Mouse (Mus musculus) G1E-ER4 (cell line): ENCODE data around the gene Lrrtm4. TPM values are rescaled to one million over a fixed set of nuclear protein-coding genes. Genes with fewer than 3 reads are reported as not detected.

ENCODE experiments used
- GATA1 ChIP-seq: IDR thresholded peaks from one replicate; pipeline ENCODE4 v1.8.0; 2012; ENCODE audit warnings: low read length, inconsistent platforms
- polyA plus RNA-seq: library from polyadenylated mRNA; stranded (reverse); fragments of >175 nt; gene quantifications from 2 replicates; pipeline ENCODE4 v1.2.3, GENCODE M21; 2012

Lrrtm4 gene
- polyA plus RNA-seq, 1 experiment: not detected

DNA sequence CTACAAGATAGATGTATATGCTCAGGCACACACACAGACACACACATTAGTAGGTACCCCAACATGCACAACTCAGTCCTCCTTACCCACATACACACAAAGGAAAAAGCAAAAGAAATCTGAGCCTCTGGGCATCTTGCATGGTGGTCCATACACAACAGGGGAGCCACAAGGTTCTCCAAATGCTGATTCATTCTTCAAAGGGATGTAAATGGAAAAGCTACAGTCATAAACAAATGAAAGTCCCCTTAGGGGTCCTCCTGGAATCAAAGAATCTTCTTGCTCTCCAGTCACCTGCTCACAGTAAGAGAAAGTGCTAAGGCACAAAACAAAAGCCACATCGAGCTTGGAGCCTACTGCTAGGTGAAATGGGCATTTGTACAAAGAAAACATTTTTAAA lies 526.3 kb downstream of the Lrrtm4 start:
- TF ChIP-seq GATA1: no peak

DNA sequence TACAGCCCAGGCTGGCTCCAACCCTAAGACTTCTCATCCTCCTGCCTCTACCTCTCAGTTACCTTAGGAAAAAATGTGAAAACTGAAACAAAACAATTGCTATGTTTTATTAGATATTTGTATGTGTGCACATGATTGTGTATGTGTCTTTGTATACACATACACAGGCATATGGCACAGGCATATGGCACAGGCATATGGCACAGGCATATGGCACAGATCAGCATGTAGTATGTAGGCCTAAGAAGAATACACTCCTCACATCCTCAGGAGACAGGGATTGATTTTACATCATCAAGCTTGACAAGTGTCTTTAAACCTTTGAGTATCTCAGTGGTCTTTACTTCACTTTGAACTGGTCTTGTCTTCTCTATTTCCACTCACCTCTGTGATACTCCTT lies 531.2 kb downstream of the Lrrtm4 start:
- TF ChIP-seq GATA1: no peak

DNA sequence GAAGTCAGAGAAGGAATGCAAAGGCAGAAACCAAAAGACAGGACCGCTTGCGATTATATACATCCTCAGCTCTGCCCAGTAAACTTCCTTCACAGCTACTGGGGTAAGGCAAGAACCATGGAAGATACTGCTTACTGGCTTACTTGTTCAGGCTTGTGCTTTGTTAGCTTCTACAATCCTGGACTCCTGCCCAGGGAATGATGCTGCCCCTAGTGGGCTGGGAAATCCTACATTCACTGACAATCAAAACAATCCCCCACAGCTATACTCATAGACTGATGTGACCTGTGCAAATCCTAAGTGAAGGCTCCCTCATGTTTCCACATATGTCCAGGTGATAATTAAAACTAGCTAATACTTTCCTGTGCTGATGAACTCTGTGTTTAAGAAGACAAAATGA lies 534.7 kb downstream of the Lrrtm4 start:
- no peak for TF ChIP-seq GATA1

DNA sequence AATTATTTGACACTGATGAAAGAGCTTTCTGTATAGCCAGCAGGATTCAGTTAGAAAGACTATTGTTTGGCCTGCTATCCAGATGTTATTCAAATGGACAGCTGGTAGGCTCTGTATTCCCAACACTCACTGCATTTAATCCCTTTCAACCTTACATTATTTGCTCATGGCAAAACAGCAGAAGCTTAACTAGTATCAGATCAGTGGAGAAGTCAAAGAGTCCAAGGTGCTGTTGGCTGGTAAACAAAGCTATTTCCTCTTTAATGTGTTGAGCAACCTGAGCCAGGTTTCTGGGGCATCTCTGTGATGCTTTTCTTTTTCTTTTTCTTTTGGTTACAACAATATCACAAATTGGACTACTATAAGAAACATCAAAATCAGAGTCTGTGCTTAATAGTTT lies 536.3 kb downstream of the Lrrtm4 start:
- TF ChIP-seq GATA1: no peak

DNA sequence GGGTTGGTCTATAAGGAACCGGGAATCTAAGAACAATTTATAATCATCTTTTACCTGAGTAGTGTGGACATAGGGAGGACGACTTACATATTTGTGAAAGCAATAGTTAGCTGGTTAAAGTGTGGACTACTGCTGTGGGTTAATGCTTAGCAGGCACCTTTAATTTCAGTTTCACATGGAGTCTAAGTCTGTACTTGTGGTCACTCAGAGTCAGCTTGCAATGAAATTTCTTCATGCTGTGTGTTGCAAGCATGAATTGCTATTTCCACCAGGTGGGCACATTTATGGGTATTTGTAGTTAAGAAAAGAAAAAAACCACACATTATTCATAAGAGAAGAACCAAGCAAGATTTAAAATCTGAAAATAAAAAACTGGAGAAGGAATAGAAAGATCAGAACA lies 558.5 kb downstream of the Lrrtm4 start:
- TF ChIP-seq GATA1: no peak

DNA sequence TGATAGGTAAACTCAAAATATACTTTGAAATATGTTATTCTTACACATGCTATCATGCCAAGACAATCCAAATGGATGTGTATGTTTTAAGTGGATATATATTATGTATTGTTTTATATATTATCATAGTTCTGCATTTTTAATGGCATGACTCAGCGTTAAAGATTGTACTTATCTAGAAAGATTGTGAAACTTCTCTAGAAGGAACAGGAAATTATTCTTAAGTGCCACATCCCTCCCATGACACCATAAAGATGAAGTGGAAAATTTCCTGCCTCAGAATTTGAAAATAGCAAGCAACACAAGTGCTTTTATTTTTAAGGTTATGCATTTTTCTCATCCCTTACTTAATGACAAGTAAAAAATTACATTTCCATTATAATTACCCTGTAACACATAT lies 563.5 kb downstream of the Lrrtm4 start:
- no peak for TF ChIP-seq GATA1

DNA sequence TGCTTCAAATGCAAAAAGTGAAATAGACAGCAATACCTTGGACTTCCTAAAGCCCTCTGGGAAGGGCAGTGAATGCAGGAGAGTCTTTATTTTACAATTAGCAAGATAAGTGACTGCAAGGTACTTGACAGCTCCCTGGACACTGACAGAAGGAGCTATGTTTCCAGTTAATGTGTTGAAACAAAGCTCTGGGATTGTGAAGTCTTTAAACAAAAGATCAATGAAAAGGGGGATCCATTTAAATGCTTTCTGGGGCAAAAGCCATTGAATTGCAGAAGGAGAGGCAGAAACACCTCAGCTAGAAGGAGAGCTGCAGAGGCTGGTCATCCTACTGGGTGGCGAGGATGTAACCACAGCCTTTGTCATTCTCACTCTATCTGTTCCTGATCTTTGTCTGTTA lies 571.1 kb downstream of the Lrrtm4 start:
- TF ChIP-seq GATA1: no peak

DNA sequence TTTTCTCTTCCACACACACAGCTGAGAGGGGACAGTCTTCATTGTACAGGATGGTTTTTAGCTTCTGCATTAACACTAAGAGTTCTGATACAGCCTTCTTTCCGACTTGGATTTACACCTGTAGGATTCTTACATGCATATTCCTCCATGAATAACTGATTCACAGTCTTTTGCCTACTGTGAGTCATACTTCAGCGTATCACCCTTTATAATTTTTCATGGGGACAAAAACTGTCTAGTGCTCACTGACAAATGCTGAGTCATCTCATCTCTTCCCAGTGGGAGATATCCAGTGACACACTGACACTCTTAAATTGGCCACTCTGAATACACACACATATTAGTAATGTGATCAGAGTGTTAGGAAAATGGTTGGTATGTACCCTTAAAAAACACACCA lies 600.8 kb downstream of the Lrrtm4 start:
- TF ChIP-seq GATA1: no peak

DNA sequence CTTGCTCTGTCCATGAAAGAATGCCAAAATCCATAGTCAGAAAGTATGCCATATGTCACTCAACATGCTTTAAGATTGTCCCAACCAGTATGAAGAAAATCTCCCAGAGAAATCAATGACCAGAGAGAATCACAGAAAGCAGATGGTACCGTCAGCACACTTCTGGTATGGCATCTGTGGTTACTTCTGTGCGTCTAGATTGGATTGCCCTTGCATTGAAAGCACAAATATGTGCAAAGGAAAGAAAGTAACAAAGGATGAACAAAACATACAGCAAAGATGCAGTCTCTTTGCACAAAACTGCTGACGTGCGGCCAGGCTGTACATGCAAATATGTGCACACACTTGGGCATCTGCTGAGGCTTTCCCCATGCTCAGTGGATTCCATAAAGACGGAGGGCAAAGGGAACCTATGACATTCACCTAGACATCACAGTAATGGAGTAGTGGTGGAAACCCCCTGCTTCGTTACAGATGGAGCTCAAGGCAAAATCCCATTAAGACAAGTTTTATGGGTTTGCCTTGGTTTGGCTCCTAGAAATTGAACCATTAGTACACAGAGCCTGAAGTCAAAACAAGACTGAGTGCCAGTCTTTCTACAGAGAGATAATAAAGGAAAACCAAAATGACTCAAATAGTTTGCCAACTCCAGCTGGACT lies 604.1 kb downstream of the Lrrtm4 start:
- TF ChIP-seq GATA1: no peak

DNA sequence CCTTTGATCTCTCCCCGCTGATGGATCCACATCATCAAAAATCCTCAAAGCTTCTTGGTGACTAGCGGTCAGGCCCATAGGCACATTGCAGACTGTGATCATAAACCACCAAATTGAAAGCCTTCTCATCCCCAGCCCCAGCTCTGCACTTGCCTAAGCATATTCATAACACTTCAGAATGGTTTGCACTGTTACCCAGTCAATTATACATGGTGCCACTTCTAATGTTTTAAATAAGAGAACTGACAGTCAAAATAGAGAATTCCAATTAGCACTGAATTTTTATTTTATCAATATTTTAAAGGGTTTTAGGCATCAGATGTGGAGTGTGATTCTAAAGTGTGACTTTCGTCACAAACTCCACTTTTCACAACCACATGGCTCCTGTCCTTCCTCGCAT lies 606.8 kb downstream of the Lrrtm4 start:
- no peak for TF ChIP-seq GATA1

DNA sequence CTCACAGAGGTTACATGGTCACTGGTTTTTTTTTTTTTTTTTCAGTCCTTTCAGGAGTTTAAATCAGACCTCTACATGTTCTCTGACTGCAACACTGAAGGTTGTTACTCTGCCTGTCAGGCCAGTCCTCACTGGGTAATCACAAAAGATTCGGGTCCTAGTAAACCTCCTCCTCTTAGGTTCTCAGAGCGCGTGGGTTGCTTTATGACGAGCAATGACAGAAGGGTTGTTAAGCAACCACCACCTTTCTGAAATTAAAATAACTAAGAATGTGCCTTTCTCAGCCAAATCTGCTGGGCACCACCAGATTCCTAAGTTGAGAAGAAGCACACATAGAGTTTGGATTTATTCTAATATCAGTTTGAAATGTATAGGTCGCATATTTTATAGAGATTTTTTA lies 644.1 kb downstream of the Lrrtm4 start:
- TF ChIP-seq GATA1: no peak

DNA sequence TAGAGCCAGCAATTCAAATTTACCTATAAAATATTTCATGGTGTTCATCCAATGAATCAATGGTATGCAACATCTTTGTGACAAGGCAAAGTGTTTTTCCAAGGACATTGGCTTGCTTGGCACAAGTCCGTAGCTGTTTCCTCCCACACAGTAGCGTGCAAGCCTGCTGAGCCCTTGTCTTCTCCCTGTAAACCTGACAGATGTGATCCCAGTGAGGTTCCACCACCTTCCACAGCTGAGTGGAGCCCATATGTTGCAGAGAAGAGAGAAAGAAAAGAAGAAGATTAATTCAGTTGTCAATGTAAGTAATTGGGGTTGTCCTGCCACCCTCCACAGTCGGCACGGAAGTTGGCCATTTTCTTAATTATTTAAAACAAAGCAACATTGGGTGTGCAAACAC lies 645.4 kb downstream of the Lrrtm4 start:
- TF ChIP-seq GATA1: no peak

DNA sequence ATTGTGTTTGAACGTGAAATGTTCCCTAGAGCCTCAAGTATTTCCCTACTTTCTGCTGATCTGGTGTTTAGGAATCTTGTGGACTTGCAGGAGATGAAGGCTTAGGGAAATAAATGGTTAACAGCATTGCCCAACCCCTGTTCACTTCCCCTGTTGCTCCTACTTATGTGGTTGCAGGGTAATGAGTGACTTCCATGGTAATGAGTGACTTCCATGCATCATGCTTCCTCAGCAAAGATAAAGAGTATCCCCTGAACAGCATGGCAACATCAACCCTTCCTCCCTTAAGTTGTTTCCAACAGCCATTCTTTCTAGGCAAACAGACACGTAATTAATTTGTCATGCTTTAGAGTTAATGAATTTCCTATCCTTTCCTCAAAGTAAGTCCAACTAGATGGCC lies 685.5 kb downstream of the Lrrtm4 start:
- no peak for TF ChIP-seq GATA1

DNA sequence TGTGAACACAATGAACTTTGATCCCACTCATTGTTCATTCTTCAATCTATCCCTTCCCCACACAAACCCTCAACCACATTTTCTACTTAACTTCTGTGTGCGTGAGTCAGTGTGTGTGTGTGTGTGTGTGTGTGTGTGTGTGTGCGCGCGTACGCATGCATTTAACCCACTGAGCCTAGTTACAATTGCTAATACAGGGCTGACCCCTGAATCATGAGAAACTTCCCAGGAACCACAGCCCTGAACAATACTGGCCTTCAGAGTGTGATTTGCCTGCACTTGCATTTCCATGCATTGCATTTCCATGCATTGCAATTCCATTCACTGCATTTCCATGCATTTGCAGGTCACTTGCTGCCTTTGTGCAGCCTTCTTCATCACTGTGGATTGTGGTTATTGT lies 701.8 kb downstream of the Lrrtm4 start:
- TF ChIP-seq GATA1: no peak

DNA sequence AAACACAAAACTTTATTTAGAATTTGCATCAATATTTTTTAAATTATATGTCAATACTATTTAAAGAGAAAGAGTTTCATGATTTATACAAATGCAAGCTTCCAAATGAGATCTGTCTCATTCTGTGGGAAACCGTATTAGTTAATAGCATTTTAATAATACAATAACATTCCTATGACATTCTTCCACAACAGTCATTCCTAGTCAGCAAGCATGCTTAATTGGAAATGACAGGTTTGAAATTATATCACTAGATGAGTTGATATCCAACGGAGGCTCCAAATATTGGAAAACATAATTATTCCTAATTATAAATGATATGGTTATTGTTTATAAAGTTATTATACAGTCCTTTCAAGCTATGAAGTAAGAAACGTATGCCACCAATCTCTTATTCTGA lies 714.7 kb downstream of the Lrrtm4 start:
- TF ChIP-seq GATA1: no peak

DNA sequence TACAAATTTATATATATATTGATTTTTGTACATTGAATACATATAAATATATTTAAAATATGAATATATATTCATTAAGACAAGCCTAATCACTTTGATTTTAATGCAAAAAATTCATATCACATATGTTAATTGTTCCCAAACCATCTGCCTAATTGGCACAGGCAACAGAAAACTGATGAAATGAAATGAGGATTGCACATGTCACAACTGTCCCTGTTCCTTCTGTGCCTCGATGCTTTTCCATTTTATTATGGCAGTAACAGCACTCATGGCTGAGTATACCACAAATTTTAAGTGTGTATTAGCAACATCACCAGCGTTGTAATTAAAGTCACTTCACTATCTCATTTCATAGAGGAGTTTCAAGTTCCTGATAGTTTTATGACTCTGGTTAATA lies 732.1 kb downstream of the Lrrtm4 start:
- no peak for TF ChIP-seq GATA1

DNA sequence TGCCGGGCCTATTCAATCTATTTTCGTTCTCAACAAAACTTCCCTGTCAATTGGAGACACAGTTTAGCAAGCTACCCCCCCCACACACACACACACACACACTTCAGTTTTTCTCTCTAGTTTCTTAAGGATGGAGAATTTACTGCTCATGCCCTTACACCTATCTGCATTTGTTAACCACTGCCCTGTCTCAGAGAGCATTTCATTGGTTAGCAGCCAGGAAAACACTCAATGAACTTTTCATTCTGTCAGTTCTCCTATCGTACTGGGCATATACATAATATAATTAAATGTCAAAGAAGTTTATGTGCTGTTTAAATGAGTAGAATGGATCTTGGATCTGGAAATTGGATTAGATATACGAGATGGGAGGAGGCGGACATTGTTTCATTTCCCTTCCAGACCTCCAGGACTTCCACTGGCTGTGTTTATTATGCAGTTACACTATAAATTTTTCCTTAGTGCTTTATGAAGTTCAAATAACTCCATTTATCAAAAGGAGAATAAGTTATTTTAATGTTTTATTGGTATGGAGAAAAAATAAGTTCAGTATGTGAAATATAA lies 742.0 kb downstream of the Lrrtm4 start:
- TF ChIP-seq GATA1: no peak

DNA sequence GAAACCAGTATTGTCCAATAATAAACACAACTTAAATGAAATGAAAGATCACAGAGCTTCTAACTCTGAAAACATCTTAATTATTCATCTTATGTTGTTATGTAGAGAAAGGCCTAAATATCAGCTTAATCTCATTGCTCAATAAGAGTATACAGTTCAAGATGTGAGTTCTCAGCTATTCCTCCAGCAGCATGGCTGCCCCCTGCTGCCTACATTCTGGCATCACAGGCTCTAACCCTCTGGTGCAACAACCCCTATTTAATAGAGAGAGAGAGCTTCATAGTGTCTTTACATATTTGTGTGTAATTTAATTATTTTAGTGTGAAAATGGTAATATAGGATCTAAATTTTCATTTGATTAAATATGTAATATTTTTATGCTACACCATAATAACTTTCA lies 767.6 kb downstream of the Lrrtm4 start:
- TF ChIP-seq GATA1: no peak

DNA sequence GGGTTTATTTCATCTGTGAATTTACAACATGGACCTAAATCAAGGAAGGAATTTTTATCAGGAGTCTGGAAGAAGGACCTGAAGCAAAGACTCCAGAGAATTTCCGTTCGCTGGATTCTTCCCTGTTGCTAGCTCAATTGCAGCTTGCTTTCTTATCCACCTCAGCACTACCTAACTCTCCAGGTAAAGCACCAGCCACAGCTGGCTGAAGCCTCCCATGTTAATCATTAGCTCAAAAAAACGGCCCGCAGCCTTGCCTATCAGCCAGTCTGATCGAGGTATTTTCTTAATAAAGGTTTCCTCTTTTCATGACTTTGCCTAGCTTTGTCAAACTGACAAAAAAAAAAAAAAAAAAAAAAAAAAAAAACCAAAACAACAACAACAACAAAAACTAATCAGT lies 805.1 kb downstream of the Lrrtm4 start:
- TF ChIP-seq GATA1: no peak
